Mouse (Mus musculus) lung, postnatal 0 days (tissue): ENCODE results near the gene Sytl1. TPM values are rescaled to one million over a fixed set of nuclear protein-coding genes. Genes with fewer than 3 reads are reported as not detected.

Experiments used
- ATAC-seq: fragments of 200-750 bp; cut with Nextera tagmentation; 2 replicates; pipeline ENCODE4 v1.8.0; 2017; ENCODE audit warnings: moderate library complexity
- DNase-seq: peaks from one replicate; pipeline ENCODE4 v3.0.0-alpha.2; 2016; ENCODE audit warnings: low spot score
- H3K27ac ChIP-seq: fragments of 300-500 bp; sonication (generic); 2 replicates; pipeline ENCODE4 v1.5.1; 2014; ENCODE audit warnings: antibody characterized with exemption, mild to moderate bottlenecking, low read length, mixed read lengths
- H3K27me3 ChIP-seq: fragments of 300-500 bp; sonication (generic); replicated peaks from 2 replicates; pipeline ENCODE4 v1.6.1; 2014; ENCODE audit warnings: low read length, mixed read lengths; ENCODE audit not compliant: insufficient read depth
- H3K36me3 ChIP-seq: fragments of 300-500 bp; sonication (generic); 2 replicates; pipeline ENCODE4 v1.6.1; 2014; ENCODE audit warnings: low read length, mixed read lengths; ENCODE audit not compliant: insufficient read depth
- H3K4me1 ChIP-seq: fragments of 300-500 bp; sonication (generic); 2 replicates; pipeline ENCODE4 v1.6.1; 2014; ENCODE audit warnings: antibody characterized with exemption, low read depth, low read length, mixed read lengths; ENCODE audit not compliant: insufficient read depth
- H3K4me2 ChIP-seq: fragments of 300-500 bp; sonication (generic); replicated peaks from 2 replicates; pipeline ENCODE4 v1.6.1; 2014; ENCODE audit warnings: low read depth, mild to moderate bottlenecking, low read length, moderate library complexity, mixed read lengths
- H3K4me3 ChIP-seq: fragments of 300-500 bp; sonication (generic); 2 replicates; pipeline ENCODE4 v1.5.1; 2014; ENCODE audit warnings: low read depth, low read length
- H3K9ac ChIP-seq: fragments of 300-500 bp; sonication (generic); replicated peaks from 2 replicates; pipeline ENCODE4 v1.6.1; 2014; ENCODE audit warnings: low read depth, mild to moderate bottlenecking
- H3K9me3 ChIP-seq: fragments of 300-500 bp; sonication (generic); 2 replicates; pipeline ENCODE4 v1.6.1; 2016; ENCODE audit warnings: low read length, mixed read lengths
- CTCF ChIP-seq: IDR thresholded peaks from 2 replicates; pipeline ENCODE4 v1.5.1; 2016; ENCODE audit warnings: antibody characterized with exemption, mild to moderate bottlenecking
- EP300 ChIP-seq: IDR thresholded peaks from 2 replicates; pipeline ENCODE4 v1.6.1; 2016; ENCODE audit warnings: antibody characterized with exemption, mild to moderate bottlenecking, control low read depth
- WGBS: fragments of 180-500 bp; shearing (Covaris S2); extraction: QIAGEN DNeasy Blood & Tissue Kit; methylation state at CpG from one replicate; pipeline ENCODE4 v1.1.7; 2014; 5-methylcytosine and 5-hydroxymethylcytosine counted together
- polyA plus RNA-seq: library from polyadenylated mRNA; unstranded; fragments of >200 nt; fragmentation: Nextera tagmentation; extraction: Ambion mirVana; gene quantifications from 2 replicates; pipeline ENCODE4 v1.2.1, GENCODE M21; 2015

Sytl1 gene
- polyA plus RNA-seq, 1 experiment from 2014 or later: 3.3 TPM

- Histone ChIP-seq H3K9me3 (no peaks in the 10 kb centered on the region), H3K4me1 (peaks cover 3% of the 10 kb centered on the region), H3K4me2 (no peak overlapping the region), H3K4me3 (no peak overlapping the region), H3K27me3 (no peaks in the 10 kb centered on the region), H3K27ac (no peak overlapping the region), H3K36me3 (no peaks in the 10 kb centered on the region), H3K9ac (no peak overlapping the region)
- WGBS: 70% methylated on average over 8 of the region's 8 CpGs
- ATAC-seq: no peak
- TF ChIP-seq EP300 (no peak), CTCF (no peak)
- DNase-seq: no peak
Observed at GRCm38 (mm10) chr4:133227636-133228035, 35.3 kb downstream of the Sytl1 start.

- 62% methylated on average over 10 of the region's 10 CpGs for WGBS
- Histone ChIP-seq H3K36me3 (no peaks in the 10 kb centered on the region), H3K27ac (no peak overlapping the region), H3K27me3 (no peaks in the 10 kb centered on the region), H3K9ac (no peak overlapping the region), H3K4me1 (peaks cover 3% of the 10 kb centered on the region), H3K9me3 (no peaks in the 10 kb centered on the region), H3K4me2 (no peak overlapping the region), H3K4me3 (no peak overlapping the region)
- ATAC-seq (peak; percentile 38), DNase-seq (peak; percentile 56)
- 0 out of 2 replicates have a peak, but pooled peaks have one; percentile 16 for TF ChIP-seq EP300
- TF ChIP-seq CTCF: no peak
Observed at GRCm38 (mm10) chr4:133226073-133226472, 36.8 kb downstream of the Sytl1 start.

- ATAC-seq (0 out of 2 replicates have a peak, but pooled peaks have one; percentile 28), DNase-seq (no peak)
- no peak overlapping the region for H3K27ac ChIP-seq
- H3K27me3 ChIP-seq: no peaks in the 10 kb centered on the region
- H3K9me3 ChIP-seq: no peaks in the 10 kb centered on the region
- H3K9ac ChIP-seq: no peak overlapping the region
- TF ChIP-seq CTCF (no peak), EP300 (no peak)
- peaks cover 7% of the 10 kb centered on the region for H3K4me1 ChIP-seq
- H3K36me3 ChIP-seq: no peaks in the 10 kb centered on the region
- WGBS: 43% methylated on average over 5 of the region's 5 CpGs
- no peak overlapping the region for H3K4me3 ChIP-seq
- no peak overlapping the region for H3K4me2 ChIP-seq
Observed at GRCm38 (mm10) chr4:133223875-133224274, 39.0 kb downstream of the Sytl1 start.

- H3K4me3 ChIP-seq: no peak overlapping the region
- H3K9me3 ChIP-seq: no peaks in the 10 kb centered on the region
- H3K27ac ChIP-seq: no peak overlapping the region
- no peak overlapping the region for H3K9ac ChIP-seq
- H3K36me3 ChIP-seq: no peaks in the 10 kb centered on the region
- 83% methylated on average over 8 of the region's 8 CpGs for whole genome bisulfite sequencing
- TF ChIP-seq CTCF (no peak), EP300 (no peak)
- DNase-seq: no peak
- H3K4me1 ChIP-seq: peaks cover 7% of the 10 kb centered on the region
- no peak overlapping the region for H3K4me2 ChIP-seq
- 0 out of 2 replicates have a peak, but pooled peaks have one; percentile 29 for ATAC-seq
- H3K27me3 ChIP-seq: no peaks in the 10 kb centered on the region
Observed at GRCm38 (mm10) chr4:133221701-133222100, 41.2 kb downstream of the Sytl1 start.

GRCm38 (mm10) chr4:133220656-133221055 is 42.3 kb downstream of the Sytl1 start:
- peak; percentile 61 for ATAC-seq

GRCm38 (mm10) chr4:133218745-133219144 is 44.2 kb downstream of the Sytl1 start:
- 81% methylated on average over 3 of the region's 3 CpGs for WGBS
- no peak for DNase-seq

More at GRCm38 (mm10) chr4:133220656-133221055, 42.3 kb downstream of the Sytl1 start:
- H3K27ac ChIP-seq: no peak overlapping the region
- H3K27me3 ChIP-seq: no peaks in the 10 kb centered on the region
- H3K4me3 ChIP-seq: peak overlapping the region; percentile 23
- peaks cover 7% of the 10 kb centered on the region for H3K4me1 ChIP-seq
- WGBS: 3% methylated on average over 25 of the region's 25 CpGs
- H3K9ac ChIP-seq: 0 out of 2 replicates have a peak overlapping the region, but pooled peaks have one; percentile 9
- H3K9me3 ChIP-seq: no peaks in the 10 kb centered on the region
- no peaks in the 10 kb centered on the region for H3K36me3 ChIP-seq
- peak overlapping the region; percentile 52 for H3K4me2 ChIP-seq
- TF ChIP-seq EP300: no peak
- TF ChIP-seq CTCF: no peak
- no peak for DNase-seq

More at GRCm38 (mm10) chr4:133218745-133219144, 44.2 kb downstream of the Sytl1 start:
- no peak for TF ChIP-seq CTCF
- TF ChIP-seq EP300: no peak
- Histone ChIP-seq H3K4me2 (no peak overlapping the region), H3K9ac (no peak overlapping the region), H3K27me3 (no peaks in the 10 kb centered on the region), H3K4me3 (no peak overlapping the region), H3K27ac (no peak overlapping the region), H3K36me3 (no peaks in the 10 kb centered on the region), H3K4me1 (peaks cover 4% of the 10 kb centered on the region), H3K9me3 (no peaks in the 10 kb centered on the region)
- no peak for ATAC-seq
